Mouse (Mus musculus) MEL (cell line): Measurements from ENCODE around the gene Kcnh6. TPM values are rescaled to one million over a fixed set of nuclear protein-coding genes. Genes with fewer than 3 reads are reported as not detected.
A peak's percentile ranks its signal among the peaks of the same experiment; 100 is the strongest.

ENCODE experiments used
- DNase-seq: peaks from one replicate; pipeline ENCODE4 v3.0.0; 2011; ENCODE audit warnings: low read depth, low spot score
- H3K27ac ChIP-seq: 2 replicates; pipeline ENCODE4 v1.5.1; 2012; ENCODE audit warnings: low read depth, mild to moderate bottlenecking, control low read depth, low read length, moderate library complexity; ENCODE audit not compliant: control insufficient read depth
- H3K27me3 ChIP-seq, 2 experiments: fragments of 150-350 bp in 1 of 2; sonication (generic) in 1 of 2; 2 replicates each; pipeline ENCODE4 v1.6.1; 2012; ENCODE audit warnings: low read length in 2 of 2, mild to moderate bottlenecking in 2 of 2, improper control_type of control experiment in 1 of 2, moderate library complexity in 1 of 2; ENCODE audit not compliant: insufficient read depth in 2 of 2, control insufficient read depth in 1 of 2
- H3K36me3 ChIP-seq, 2 experiments: 2 replicates each; pipeline ENCODE4 v1.6.1; 2012 to 2014; ENCODE audit warnings: low read length in 2 of 2, improper control_type of control experiment in 1 of 2, inconsistent platforms in 1 of 2, mild to moderate bottlenecking in 1 of 2; ENCODE audit not compliant: insufficient read depth in 2 of 2, control insufficient read depth in 1 of 2
- H3K4me1 ChIP-seq, 2 experiments: fragments of 150-350 bp in 1 of 2; sonication (generic) in 1 of 2; 2 replicates each; pipeline ENCODE4 v1.6.1; 2012; ENCODE audit warnings: low read length in 2 of 2, improper control_type of control experiment in 1 of 2, mild to moderate bottlenecking in 1 of 2; ENCODE audit not compliant: insufficient read depth in 2 of 2, control insufficient read depth in 1 of 2
- H3K4me3 ChIP-seq, 2 experiments: fragments of 150-350 bp in 1 of 2; sonication (generic) in 1 of 2; 2 replicates each; pipeline ENCODE4 v1.5.1; 2012; ENCODE audit warnings: low read depth in 2 of 2, low read length in 2 of 2, mild to moderate bottlenecking in 2 of 2, moderate library complexity in 2 of 2, control low read depth in 1 of 2, improper control_type of control experiment in 1 of 2; ENCODE audit not compliant: control insufficient read depth in 1 of 2, insufficient read depth in 1 of 2
- H3K79me2 ChIP-seq: 2 replicates; pipeline ENCODE4 v1.6.1; 2012; ENCODE audit warnings: mild to moderate bottlenecking, low read length, moderate library complexity; ENCODE audit not compliant: control insufficient read depth, poor library complexity, insufficient read depth
- H3K9ac ChIP-seq: 2 replicates; pipeline ENCODE4 v1.6.1; 2012; ENCODE audit warnings: low read depth, mild to moderate bottlenecking, control low read depth, low read length, moderate library complexity; ENCODE audit not compliant: control insufficient read depth, poor library complexity, severe bottlenecking
- H3K9me3 ChIP-seq: fragments of 150-350 bp; sonication (generic); replicated peaks from 2 replicates; pipeline ENCODE4 v1.6.1; 2012; ENCODE audit warnings: mild to moderate bottlenecking, low read length, improper control_type of control experiment, moderate library complexity; ENCODE audit not compliant: insufficient read depth
- BHLHE40 ChIP-seq: IDR thresholded peaks from 2 replicates; pipeline ENCODE4 v1.6.1; 2012; ENCODE audit warnings: low read depth, mild to moderate bottlenecking, inconsistent platforms, low read length, improper control_type of control experiment, borderline replicate concordance
- CHD1 ChIP-seq: IDR thresholded peaks from 2 replicates; pipeline ENCODE4 v1.6.1; 2012; ENCODE audit warnings: low read depth, mild to moderate bottlenecking, inconsistent platforms, low read length, improper control_type of control experiment
- ELF1 ChIP-seq: IDR thresholded peaks from 2 replicates; pipeline ENCODE4 v1.6.1; 2014; ENCODE audit warnings: low read depth, mild to moderate bottlenecking, inconsistent platforms, low read length, improper control_type of control experiment, moderate library complexity
- EP300 ChIP-seq, 2 experiments: IDR thresholded peaks; 2 replicates each; pipeline ENCODE4 v1.6.1; 2011; ENCODE audit warnings: improper control_type of control experiment in 2 of 2, low read length in 2 of 2, low read depth in 1 of 2, mild to moderate bottlenecking in 1 of 2
- ETS1 ChIP-seq: IDR thresholded peaks from 2 replicates; pipeline ENCODE4 v1.6.1; 2012; ENCODE audit warnings: low read depth, mild to moderate bottlenecking, inconsistent platforms, low read length, improper control_type of control experiment, moderate library complexity
- GABPA ChIP-seq: IDR thresholded peaks from 2 replicates; pipeline ENCODE4 v1.6.1; 2012; ENCODE audit warnings: low read depth, mild to moderate bottlenecking, inconsistent platforms, low read length, improper control_type of control experiment, moderate library complexity
- GATA1 ChIP-seq: IDR thresholded peaks from 2 replicates; pipeline ENCODE4 v1.6.1; 2011; ENCODE audit warnings: low read depth, low read length, improper control_type of control experiment
- JUND ChIP-seq: IDR thresholded peaks from 2 replicates; pipeline ENCODE4 v1.6.1; 2011; ENCODE audit warnings: low read depth, mild to moderate bottlenecking, improper control_type of control experiment, low read length
- KAT2A ChIP-seq: conservative IDR thresholded peaks from 2 replicates; pipeline ENCODE4 v1.6.1; 2012; ENCODE audit warnings: low read depth, low read length, improper control_type of control experiment, inconsistent platforms
- MAFK ChIP-seq: IDR thresholded peaks from 2 replicates; pipeline ENCODE4 v1.6.1; 2011; ENCODE audit warnings: low read depth, mild to moderate bottlenecking, low read length, improper control_type of control experiment, borderline replicate concordance
- MAX ChIP-seq: IDR thresholded peaks from 2 replicates; pipeline ENCODE4 v1.6.1; 2011; ENCODE audit warnings: low read length, improper control_type of control experiment
- MXI1 ChIP-seq: IDR thresholded peaks from 2 replicates; pipeline ENCODE4 v1.6.1; 2011; ENCODE audit warnings: mild to moderate bottlenecking, low read depth, low read length, improper control_type of control experiment
- MYB ChIP-seq: IDR thresholded peaks from 2 replicates; pipeline ENCODE4 v1.6.1; 2011; ENCODE audit warnings: mild to moderate bottlenecking, low read depth, low read length, improper control_type of control experiment
- POLR2AphosphoS2 ChIP-seq: IDR thresholded peaks from 2 replicates; pipeline ENCODE4 v1.6.1; 2011; ENCODE audit warnings: low read length, improper control_type of control experiment
- RAD21 ChIP-seq: IDR thresholded peaks from 2 replicates; pipeline ENCODE4 v1.6.1; 2011; ENCODE audit warnings: mild to moderate bottlenecking, low read depth, low read length, improper control_type of control experiment
- RCOR1 ChIP-seq: IDR thresholded peaks from 2 replicates; pipeline ENCODE4 v1.6.1; 2012; ENCODE audit warnings: low read depth, mild to moderate bottlenecking, inconsistent platforms, low read length, improper control_type of control experiment
- SIN3A ChIP-seq: IDR thresholded peaks from 2 replicates; pipeline ENCODE4 v1.6.1; 2012; ENCODE audit warnings: low read length, improper control_type of control experiment, inconsistent platforms
- TAL1 ChIP-seq: IDR thresholded peaks from 2 replicates; pipeline ENCODE4 v1.6.1; 2012; ENCODE audit warnings: mild to moderate bottlenecking, inconsistent platforms, low read length, moderate library complexity, mixed read lengths
- TBP ChIP-seq: IDR thresholded peaks from 2 replicates; pipeline ENCODE4 v1.8.0; 2011; ENCODE audit warnings: low read depth, low read length, improper control_type of control experiment
- TCF12 ChIP-seq: IDR thresholded peaks from 2 replicates; pipeline ENCODE4 v1.6.1; 2014; ENCODE audit warnings: low read depth, mild to moderate bottlenecking, inconsistent platforms, low read length, improper control_type of control experiment, moderate library complexity
- ZKSCAN1 ChIP-seq: IDR thresholded peaks from 2 replicates; pipeline ENCODE4 v1.6.1; 2012; ENCODE audit warnings: low read depth, mild to moderate bottlenecking, inconsistent platforms, low read length, improper control_type of control experiment, moderate library complexity
- ZMIZ1 ChIP-seq: IDR thresholded peaks from 2 replicates; pipeline ENCODE4 v1.6.1; 2012; ENCODE audit warnings: low read depth, mild to moderate bottlenecking, inconsistent platforms, low read length, improper control_type of control experiment, moderate library complexity
- polyA plus RNA-seq, 2 experiments: library from polyadenylated mRNA; stranded (reverse) in 1 of 2; unstranded in 1 of 2; fragments of >175 nt in 1 of 2; fragments of >200 nt in 1 of 2; gene quantifications; 2 replicates each; pipeline versions ENCODE4 v1.2.1 to v1.2.4; 2012; ENCODE audit warnings: low replicate concordance in 2 of 2, low read depth in 1 of 2; ENCODE audit not compliant: insufficient read length in 2 of 2, insufficient read depth in 1 of 2, missing spikeins in 1 of 2
- total RNA-seq: library from RNA; depleted of rRNA; stranded (reverse); fragments of 300-350 nt; gene quantifications from 2 replicates; pipeline ENCODE4 v1.2.3, GENCODE M21; 2012

The Kcnh6 gene
- total and polyA plus RNA-seq, 3 experiments, result 0.04 to 0.07 TPM; not detected in 1

- TF ChIP-seq TAL1, result peak; percentile 91
- TF ChIP-seq MYB, result peak; percentile 71; the same call in 1 of the 2 replicates
- no peak for TF ChIP-seq KAT2A
- peak; percentile 97 to 98 for TF ChIP-seq EP300 (IDR thresholded peaks at IDR 0.05; ENCODE audit: low read depth in 1 of 2, low read length in 2 of 2)
Measured at GRCm38 (mm10) chr11:106056819-106057491, 49.0 kb downstream of the Kcnh6 start (continued).

GRCm38 (mm10) chr11:106058020-106058419, 50.1 kb downstream of the Kcnh6 start:
- DNase-seq, result no peak
- Histone ChIP-seq H3K79me2 (no peaks in the 10 kb centered on the region), H3K9me3 (no peaks in the 10 kb centered on the region), H3K36me3 (peaks cover 31 to 39% of the 10 kb centered on the region in 2 experiments), H3K27me3 (no peaks in the 10 kb centered on the region), H3K4me3 (no peak overlapping the region)
- TF ChIP-seq ETS1 (no peak), GATA1 (no peak), RCOR1 (no peak), MXI1 (no peak), MAX (no peak), RAD21 (no peak), TBP (no peak), ZMIZ1 (no peak)
- TF ChIP-seq, all 39 proteins: peak for 0
- peaks cover 30 to 34% of the 10 kb centered on the region in 2 experiments for H3K4me1 ChIP-seq
- H3K9ac ChIP-seq, result no peak overlapping the region
- H3K27ac ChIP-seq, result peak overlapping the region; percentile 79

- H3K9me3 ChIP-seq, result no peaks in the 10 kb centered on the region
- peaks cover 29 to 34% of the 10 kb centered on the region in 2 experiments for H3K4me1 ChIP-seq
- H3K36me3 ChIP-seq, result peaks cover 18 to 39% of the 10 kb centered on the region in 2 experiments
- no peak overlapping the region for H3K27ac ChIP-seq
- no peak overlapping the region for H3K4me3 ChIP-seq
- DNase-seq, result peak; percentile 44
- H3K79me2 ChIP-seq, result no peaks in the 10 kb centered on the region
- 0 out of 2 replicates have a peak, but pooled peaks have one; percentile 8 for TF ChIP-seq JUND
- TF ChIP-seq RCOR1, result peak; percentile 40; the same call in 1 of the 2 replicates
- 0 out of 2 replicates have a peak, but pooled peaks have one; percentile 10 for TF ChIP-seq MAFK
- TF ChIP-seq CHD1, result 0 out of 2 replicates have a peak, but pooled peaks have one; percentile 4
- TF ChIP-seq ELF1, result no peak
- no peak for TF ChIP-seq ZKSCAN1
- TF ChIP-seq GABPA, result no peak
- TF ChIP-seq GATA1, result peak; percentile 56; the same call in 1 of the 2 replicates
- no peak for TF ChIP-seq POLR2AphosphoS2
- peak; percentile 56; the same call in 1 of the 2 replicates for TF ChIP-seq BHLHE40
- TF ChIP-seq ETS1, result peak; percentile 59
- peak; percentile 66 to 79 for TF ChIP-seq EP300 (IDR thresholded peaks at IDR 0.05; ENCODE audit: low read depth in 1 of 2, low read length in 2 of 2)
- TF ChIP-seq ZMIZ1, result 0 out of 2 replicates have a peak, but pooled peaks have one; percentile 6
- TF ChIP-seq SIN3A, result peak; percentile 37; the same call in 1 of the 2 replicates
- TF ChIP-seq TCF12, result peak; percentile 58
- no peak overlapping the region for H3K9ac ChIP-seq
- no peaks in the 10 kb centered on the region for H3K27me3 ChIP-seq
Measured at GRCm38 (mm10) chr11:106060549-106060948, 52.6 kb downstream of the Kcnh6 start.
